Mouse (Mus musculus) midbrain, embryonic 14.5 days (tissue): ENCODE results near the gene Cdkl4. TPM values are rescaled to one million over a fixed set of nuclear protein-coding genes. Genes with fewer than 3 reads are reported as not detected.
A peak's percentile ranks its signal among the peaks of the same experiment; 100 is the strongest.
"Not testable (repeated sequence)": the region's sequence is repeated elsewhere in the genome, so short reads cannot be mapped to it uniquely, and the experiment has no call there.

Source experiments
- ATAC-seq: fragments of 200-750 bp; cut with Nextera tagmentation; 2 replicates; pipeline ENCODE4 v1.8.0; 2017; ENCODE audit warnings: moderate number of reproducible peaks, moderate library complexity; ENCODE audit not compliant: low FRiP score, low TSS enrichment
- DNase-seq: peaks from one replicate; pipeline ENCODE4 v3.0.0-alpha.2; 2015
- H3K27ac ChIP-seq: fragments of 300-500 bp; sonication (generic); replicated peaks from 2 replicates; pipeline ENCODE4 v1.5.1; 2014; ENCODE audit warnings: mild to moderate bottlenecking, low read depth, low read length, moderate library complexity
- H3K27me3 ChIP-seq: fragments of 300-500 bp; sonication (generic); 2 replicates; pipeline ENCODE4 v1.6.1; 2014; ENCODE audit warnings: low read length, control low read depth, mixed read lengths; ENCODE audit not compliant: control insufficient read depth, insufficient read depth
- H3K36me3 ChIP-seq: fragments of 300-500 bp; sonication (generic); 2 replicates; pipeline ENCODE4 v1.6.1; 2014; ENCODE audit warnings: low read length, control low read depth; ENCODE audit not compliant: control insufficient read depth, insufficient read depth
- H3K4me1 ChIP-seq: fragments of 300-500 bp; sonication (generic); 2 replicates; pipeline ENCODE4 v1.6.1; 2014; ENCODE audit warnings: mild to moderate bottlenecking, antibody characterized with exemption, low read length, control low read depth; ENCODE audit not compliant: control insufficient read depth, insufficient read depth
- H3K4me2 ChIP-seq: fragments of 300-500 bp; sonication (generic); 2 replicates; pipeline ENCODE4 v1.6.1; 2014; ENCODE audit warnings: mild to moderate bottlenecking, low read length, moderate library complexity
- H3K4me3 ChIP-seq: fragments of 300-500 bp; sonication (generic); replicated peaks from 2 replicates; pipeline ENCODE4 v1.5.1; 2014; ENCODE audit warnings: low read depth, low read length
- H3K9ac ChIP-seq: fragments of 300-500 bp; sonication (generic); replicated peaks from 2 replicates; pipeline ENCODE4 v1.6.1; 2014; ENCODE audit warnings: mild to moderate bottlenecking, low read length, moderate library complexity
- H3K9me3 ChIP-seq: fragments of 300-500 bp; sonication (generic); 2 replicates; pipeline ENCODE4 v1.6.1; 2016; ENCODE audit warnings: low read length, control low read depth, mixed read lengths; ENCODE audit not compliant: control insufficient read depth
- WGBS: fragments of 180-500 bp; shearing (Covaris S2); extraction: QIAGEN DNeasy Blood & Tissue Kit; methylation state at CpG from one replicate; pipeline ENCODE4 v1.1.7; 2014; 5-methylcytosine and 5-hydroxymethylcytosine counted together
- polyA plus RNA-seq: library from polyadenylated mRNA; unstranded; fragments of >200 nt; fragmentation: Nextera tagmentation; extraction: Ambion mirVana; gene quantifications from 2 replicates; pipeline ENCODE4 v1.2.1, GENCODE M21; 2014

The Cdkl4 gene
- polyA plus RNA-seq, 1 experiment from 2014 or later = 3.2 TPM

- not testable (repeated sequence) for H3K36me3 ChIP-seq, H3K27me3 ChIP-seq, H3K9me3 ChIP-seq, H3K27ac ChIP-seq, H3K4me3 ChIP-seq, DNase-seq, H3K4me1 ChIP-seq, H3K4me2 ChIP-seq, H3K9ac ChIP-seq, ATAC-seq
- 100% methylated on average over 1 of the region's 2 CpGs for WGBS
These were observed 7.9 kb downstream of the Cdkl4 start for GRCm38 (mm10) chr17:80569718-80570117.

- H3K36me3 ChIP-seq = no peaks in the 10 kb centered on the region
- ATAC-seq (no peak), DNase-seq (no peak)
- H3K4me2 ChIP-seq = no peak overlapping the region
- H3K27ac ChIP-seq = no peak overlapping the region
- no peaks in the 10 kb centered on the region for H3K27me3 ChIP-seq
- 91% methylated on average over 6 of the region's 6 CpGs for WGBS
- no peak overlapping the region for H3K9ac ChIP-seq
- 0 out of 2 replicates have a peak, but pooled peaks cover 4% of the 10 kb centered on the region for H3K9me3 ChIP-seq
- H3K4me1 ChIP-seq = no peaks in the 10 kb centered on the region
- H3K4me3 ChIP-seq = no peak overlapping the region
These were observed 8.6 kb downstream of the Cdkl4 start for GRCm38 (mm10) chr17:80568842-80569601.

- no peaks in the 10 kb centered on the region for H3K27me3 ChIP-seq
- ATAC-seq = no peak
- H3K4me3 ChIP-seq = no peak overlapping the region
- no peaks in the 10 kb centered on the region for H3K4me1 ChIP-seq
- DNase-seq = no peak
- H3K4me2 ChIP-seq = no peak overlapping the region
- no peaks in the 10 kb centered on the region for H3K36me3 ChIP-seq
- H3K9me3 ChIP-seq = 0 out of 2 replicates have a peak, but pooled peaks cover 4% of the 10 kb centered on the region
- no peak overlapping the region for H3K27ac ChIP-seq
- WGBS = 75% methylated on average over 2 of the region's 2 CpGs
- no peak overlapping the region for H3K9ac ChIP-seq
These were observed 9.2 kb downstream of the Cdkl4 start for GRCm38 (mm10) chr17:80568441-80568840.

GRCm38 (mm10) chr17:80564611-80564924 is 13.0 kb downstream of the Cdkl4 start:
- Histone ChIP-seq H3K4me2 (no peak overlapping the region), H3K27me3 (no peaks in the 10 kb centered on the region), H3K27ac (no peak overlapping the region), H3K36me3 (no peaks in the 10 kb centered on the region), H3K4me1 (no peaks in the 10 kb centered on the region), H3K9me3 (0 out of 2 replicates have a peak, but pooled peaks cover 4% of the 10 kb centered on the region), H3K4me3 (no peak overlapping the region), H3K9ac (no peak overlapping the region)
- whole genome bisulfite sequencing = 70% methylated on average over 3 of the region's 3 CpGs
- ATAC-seq = no peak
- peak; percentile 43 for DNase-seq

GRCm38 (mm10) chr17:80563762-80564610 is 13.6 kb downstream of the Cdkl4 start:
- H3K4me1 ChIP-seq, DNase-seq, H3K9ac ChIP-seq, H3K9me3 ChIP-seq, H3K4me2 ChIP-seq, H3K4me3 ChIP-seq, H3K27me3 ChIP-seq, ATAC-seq, H3K36me3 ChIP-seq, H3K27ac ChIP-seq: not testable (repeated sequence)
- WGBS = 96% methylated on average over 27 of the region's 27 CpGs

- 76% methylated on average over 5 of the region's 5 CpGs for WGBS
- H3K27me3 ChIP-seq = no peaks in the 10 kb centered on the region
- no peaks in the 10 kb centered on the region for H3K36me3 ChIP-seq
- ATAC-seq (no peak), DNase-seq (no peak)
- H3K9me3 ChIP-seq = 0 out of 2 replicates have a peak, but pooled peaks cover 4% of the 10 kb centered on the region
- no peak overlapping the region for H3K9ac ChIP-seq
- no peak overlapping the region for H3K4me2 ChIP-seq
- no peaks in the 10 kb centered on the region for H3K4me1 ChIP-seq
- no peak overlapping the region for H3K4me3 ChIP-seq
- no peak overlapping the region for H3K27ac ChIP-seq
These were observed 14.8 kb downstream of the Cdkl4 start for GRCm38 (mm10) chr17:80562792-80563191.

GRCm38 (mm10) chr17:80560669-80561401 is 16.8 kb downstream of the Cdkl4 start:
- whole genome bisulfite sequencing = 22% methylated on average over 12 of the region's 12 CpGs
- H3K27ac ChIP-seq = no peak overlapping the region
- 0 out of 2 replicates have a peak, but pooled peaks cover 4% of the 10 kb centered on the region for H3K9me3 ChIP-seq
- DNase-seq (peak; percentile 91), ATAC-seq (no peak; the same call in 1 of the 2 replicates)
- no peak overlapping the region for H3K4me3 ChIP-seq
- H3K4me2 ChIP-seq = peak overlapping the region; percentile 27; the same call in 1 of the 2 replicates
- H3K27me3 ChIP-seq = no peaks in the 10 kb centered on the region
- no peak overlapping the region for H3K9ac ChIP-seq
- H3K4me1 ChIP-seq = no peaks in the 10 kb centered on the region
- H3K36me3 ChIP-seq = 0 out of 2 replicates have a peak, but pooled peaks cover 2% of the 10 kb centered on the region

GRCm38 (mm10) chr17:80559745-80560144 is 17.9 kb downstream of the Cdkl4 start:
- no peak for DNase-seq
- Histone ChIP-seq H3K4me3 (no peak overlapping the region), H3K4me1 (no peaks in the 10 kb centered on the region), H3K9ac (no peak overlapping the region), H3K36me3 (0 out of 2 replicates have a peak, but pooled peaks cover 2% of the 10 kb centered on the region), H3K27ac (no peak overlapping the region), H3K9me3 (no peaks in the 10 kb centered on the region), H3K27me3 (no peaks in the 10 kb centered on the region), H3K4me2 (no peak overlapping the region)
- no peak for ATAC-seq
- 87% methylated on average over 4 of the region's 4 CpGs for WGBS
